Mouse (Mus musculus) NIH3T3 (cell line): Measurements from ENCODE around the gene Nop10.

Source experiments
- DNase-seq: peaks from one replicate; pipeline ENCODE4 v3.0.0-alpha.2; 2012; ENCODE audit warnings: low read depth

Gene Nop10

GRCm38 (mm10) chr2:112261748-112262653 lies at the start of gene Nop10:
Nop10 (plus strand) TSS chr2:112261926.
- peak; percentile 92 for DNase-seq

GRCm38 (mm10) chr2:112215977-112216376 lies 45.7 kb upstream of the Nop10 start:
- DNase-seq: peak; percentile 73

GRCm38 (mm10) chr2:112217614-112218013 lies 44.1 kb upstream of the Nop10 start:
- DNase-seq: no peak

GRCm38 (mm10) chr2:112220880-112221279 lies 40.8 kb upstream of the Nop10 start:
- no peak for DNase-seq

- DNase-seq: no peak
Observed at GRCm38 (mm10) chr2:112222607-112223006, 39.1 kb upstream of the Nop10 start.

- DNase-seq: no peak
Observed at GRCm38 (mm10) chr2:112224356-112224755, 37.4 kb upstream of the Nop10 start.

- DNase-seq: no peak
Observed at GRCm38 (mm10) chr2:112232623-112233022, 29.1 kb upstream of the Nop10 start.

- DNase-seq: peak; percentile 32
Observed at GRCm38 (mm10) chr2:112236620-112237019, 25.1 kb upstream of the Nop10 start.

- no peak for DNase-seq
Observed at GRCm38 (mm10) chr2:112238006-112238405, 23.7 kb upstream of the Nop10 start.

GRCm38 (mm10) chr2:112239212-112239934 lies 22.4 kb upstream of the Nop10 start, which contains the start of gene Lpcat4:
Lpcat4 (plus strand) TSS chr2:112239468.
- peak; percentile 92 for DNase-seq

GRCm38 (mm10) chr2:112239935-112240721 lies 21.6 kb upstream of the Nop10 start:
- DNase-seq: peak; percentile 43

GRCm38 (mm10) chr2:112241787-112242186 lies 19.9 kb upstream of the Nop10 start:
- DNase-seq: no peak

- peak; percentile 43 for DNase-seq
Observed at GRCm38 (mm10) chr2:112245307-112245706, 16.4 kb upstream of the Nop10 start.

- no peak for DNase-seq
Observed at GRCm38 (mm10) chr2:112246193-112246592, 15.5 kb upstream of the Nop10 start.

- DNase-seq: no peak
Observed at GRCm38 (mm10) chr2:112247323-112247722, 14.4 kb upstream of the Nop10 start.

GRCm38 (mm10) chr2:112249780-112250453 lies 11.8 kb upstream of the Nop10 start:
- DNase-seq: no peak

- DNase-seq: no peak
Observed at GRCm38 (mm10) chr2:112254675-112255515, 6.8 kb upstream of the Nop10 start.

- peak; percentile 70 for DNase-seq
Observed at GRCm38 (mm10) chr2:112259241-112259962, 2.3 kb upstream of the Nop10 start, which contains the start of gene Nutm1. Nutm1 (minus strand) TSS chr2:112259291.

- DNase-seq: peak; percentile 61
Observed at GRCm38 (mm10) chr2:112262779-112263295, 1.1 kb downstream of the Nop10 start.

- DNase-seq: no peak
Observed at GRCm38 (mm10) chr2:112264364-112264763, 2.6 kb downstream of the Nop10 start.
